Mouse (Mus musculus) cerebellum, adult 11 months (tissue): ENCODE data around the gene Bcl7b.
"Not testable (repeated sequence)": the region's sequence is repeated elsewhere in the genome, so short reads cannot be mapped to it uniquely, and the experiment has no call there.

Experiments used
- DNase-seq: peaks from one replicate; pipeline ENCODE4 v3.0.0; 2022

Gene Bcl7b

DNA sequence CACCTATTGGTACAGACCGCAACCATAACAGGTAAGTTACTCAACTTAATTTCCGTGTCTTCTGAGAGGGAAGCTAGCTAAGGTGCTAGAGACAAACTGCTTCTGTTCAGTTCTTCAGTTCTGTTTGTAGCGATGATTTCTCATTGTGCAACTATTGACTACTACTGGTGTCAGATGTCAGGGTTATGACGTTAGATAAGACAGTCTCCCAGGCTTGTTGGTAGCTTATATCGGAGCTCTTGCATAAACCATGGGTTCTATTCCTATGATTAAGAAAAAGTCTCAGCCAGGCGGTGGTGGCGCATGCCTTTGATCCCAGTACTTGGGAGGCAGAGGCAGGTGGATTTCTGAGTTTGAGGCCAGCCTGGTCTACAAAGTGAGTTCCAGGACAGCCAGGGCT lies 54.0 kb downstream of the Bcl7b start:
- no peak for DNase-seq

DNA sequence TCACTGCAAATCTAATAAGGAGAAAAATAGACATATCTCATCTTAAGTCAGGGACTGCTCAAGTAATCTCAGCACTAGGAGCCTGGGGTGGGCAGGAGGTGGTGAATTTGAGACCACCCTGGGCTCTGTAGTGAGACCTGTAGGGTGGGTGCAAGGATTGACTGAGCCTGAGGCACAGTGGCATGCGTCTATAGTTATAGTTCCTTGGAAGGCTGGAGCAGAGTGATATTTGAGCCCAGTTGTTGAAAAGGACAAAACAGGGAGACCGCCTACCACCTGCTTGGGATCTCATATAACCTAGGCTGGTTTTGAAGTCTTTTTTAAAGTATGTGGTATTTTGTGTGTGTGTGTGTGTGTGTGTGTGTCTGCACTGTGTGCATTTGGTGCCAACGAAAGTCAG lies 56.1 kb downstream of the Bcl7b start:
- no peak for DNase-seq

- not testable (repeated sequence) for DNase-seq
Measured at GRCm38 (mm10) chr5:135225879-135226278, 57.8 kb downstream of the Bcl7b start.

GRCm38 (mm10) chr5:135230186-135230585 lies 62.1 kb downstream of the Bcl7b start:
- no peak for DNase-seq
